Mouse (Mus musculus) embryonic facial prominence, embryonic 13.5 days (tissue): ENCODE data around the gene Mrps36. TPM values are rescaled to one million over a fixed set of nuclear protein-coding genes. Genes with fewer than 3 reads are reported as not detected.

Source experiments
- ATAC-seq: fragments of 200-750 bp; cut with Nextera tagmentation; 2 replicates; pipeline ENCODE4 v1.8.0; 2017; ENCODE audit warnings: low read depth; ENCODE audit not compliant: insufficient number of reproducible peaks, insufficient read depth, low FRiP score, low TSS enrichment
- H3K27ac ChIP-seq: fragments of 300-500 bp; sonication (generic); 2 replicates; pipeline ENCODE4 v1.5.1; 2015; ENCODE audit warnings: moderate library complexity, mild to moderate bottlenecking, inconsistent platforms
- H3K27me3 ChIP-seq: fragments of 300-500 bp; sonication (generic); 2 replicates; pipeline ENCODE4 v1.6.1; 2015; ENCODE audit warnings: mild to moderate bottlenecking, inconsistent platforms
- H3K36me3 ChIP-seq: fragments of 300-500 bp; sonication (generic); 2 replicates; pipeline ENCODE4 v1.6.1; 2015; ENCODE audit warnings: mild to moderate bottlenecking, inconsistent platforms
- H3K4me1 ChIP-seq: fragments of 300-500 bp; sonication (generic); 2 replicates; pipeline ENCODE4 v1.6.1; 2015; ENCODE audit warnings: inconsistent platforms
- H3K4me2 ChIP-seq: fragments of 300-500 bp; sonication (generic); 2 replicates; pipeline ENCODE4 v1.6.1; 2015; ENCODE audit warnings: moderate library complexity, mild to moderate bottlenecking, inconsistent platforms
- H3K4me3 ChIP-seq: fragments of 300-500 bp; sonication (generic); 2 replicates; pipeline ENCODE4 v1.5.1; 2015; ENCODE audit warnings: mild to moderate bottlenecking, inconsistent platforms
- H3K9ac ChIP-seq: fragments of 300-500 bp; sonication (generic); 2 replicates; pipeline ENCODE4 v1.6.1; 2015; ENCODE audit warnings: mild to moderate bottlenecking, inconsistent platforms
- H3K9me3 ChIP-seq: fragments of 300-500 bp; sonication (generic); 2 replicates; pipeline ENCODE4 v1.6.1; 2016; ENCODE audit warnings: inconsistent platforms
- WGBS: fragments of 180-500 bp; shearing (Covaris S2); methylation state at CpG from one replicate; pipeline ENCODE4 v1.1.7; 2015; ENCODE audit warnings: mixed read lengths; 5-methylcytosine and 5-hydroxymethylcytosine counted together
- polyA plus RNA-seq: library from polyadenylated mRNA; unstranded; fragments of >200 nt; fragmentation: Nextera tagmentation; extraction: Ambion mirVana; gene quantifications from 2 replicates; pipeline ENCODE4 v1.2.1, GENCODE M21; 2015

Gene Mrps36
- polyA plus RNA-seq, 1 experiment from 2014 or later, result 141 TPM

DNA sequence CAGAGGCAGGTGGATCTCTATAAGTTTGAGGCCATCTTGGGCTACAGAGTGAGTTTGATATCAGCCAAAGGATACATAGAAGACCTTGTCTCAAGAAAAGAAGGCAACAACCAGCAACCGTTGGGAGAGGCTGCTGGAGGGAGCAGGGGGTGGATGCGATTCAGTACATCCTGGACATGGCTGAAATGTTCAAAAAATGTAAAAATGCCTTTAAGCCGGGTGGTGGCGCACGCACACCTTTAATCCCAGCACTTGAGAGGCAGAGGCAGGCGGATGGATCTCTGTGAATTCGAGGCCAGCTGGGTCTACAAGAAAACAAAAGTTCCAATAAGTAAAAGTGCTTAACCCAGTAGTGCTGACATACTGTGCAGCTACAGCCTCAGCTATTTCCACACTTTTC lies 56.9 kb downstream of the Mrps36 start:
- Histone ChIP-seq H3K4me3 (no peak overlapping the region), H3K4me1 (no peaks in the 10 kb centered on the region), H3K27me3 (no peaks in the 10 kb centered on the region), H3K9ac (no peak overlapping the region), H3K4me2 (no peak overlapping the region), H3K36me3 (no peaks in the 10 kb centered on the region), H3K27ac (no peak overlapping the region), H3K9me3 (no peaks in the 10 kb centered on the region)
- WGBS, result 71% methylated on average over 7 of the region's 7 CpGs
- no peak for ATAC-seq

Other genes with a start within 250 kb of the Mrps36 start
- 7.8 and 11.1 TPM in 2 replicates for gene Ocln, start 191.9 kb downstream of the Mrps36 start, polyA plus RNA-seq
- 5.6 TPM in 2 replicates for gene Marveld2, start 127.7 kb downstream of the Mrps36 start, polyA plus RNA-seq
- 295 and 310 TPM in 2 replicates for gene Ak6, start 93.7 kb downstream of the Mrps36 start, polyA plus RNA-seq
- 23.6 and 24.2 TPM in 2 replicates for gene Rad17, start 93.6 kb downstream of the Mrps36 start, polyA plus RNA-seq
- gene Taf9, start 93.1 kb downstream of the Mrps36 start, polyA plus RNA-seq, result 12.7 and 21.4 TPM in 2 replicates
- 4.4 and 4.7 TPM in 2 replicates for gene Ccdc125, start 74.9 kb downstream of the Mrps36 start, polyA plus RNA-seq
- 91.7 and 98.8 TPM in 2 replicates for gene Cdk7, start 13.7 kb downstream of the Mrps36 start, polyA plus RNA-seq
- gene Cenph, start 31.2 kb upstream of the Mrps36 start, polyA plus RNA-seq, result 43.7 and 44.6 TPM in 2 replicates
- gene Ccnb1, start 41.9 kb upstream of the Mrps36 start, polyA plus RNA-seq, result 232 and 240 TPM in 2 replicates
- 50.6 and 54.5 TPM in 2 replicates for gene Slc30a5, start 88.8 kb upstream of the Mrps36 start, polyA plus RNA-seq